Mouse (Mus musculus): ENCODE results near the gene Allc. TPM values are rescaled to one million over a fixed set of nuclear protein-coding genes. Genes with fewer than 3 reads are reported as not detected.

Gene Allc
- total and polyA plus RNA-seq, 3 experiments: 0.85 to 2.2 TPM; not detected in 1

DNA sequence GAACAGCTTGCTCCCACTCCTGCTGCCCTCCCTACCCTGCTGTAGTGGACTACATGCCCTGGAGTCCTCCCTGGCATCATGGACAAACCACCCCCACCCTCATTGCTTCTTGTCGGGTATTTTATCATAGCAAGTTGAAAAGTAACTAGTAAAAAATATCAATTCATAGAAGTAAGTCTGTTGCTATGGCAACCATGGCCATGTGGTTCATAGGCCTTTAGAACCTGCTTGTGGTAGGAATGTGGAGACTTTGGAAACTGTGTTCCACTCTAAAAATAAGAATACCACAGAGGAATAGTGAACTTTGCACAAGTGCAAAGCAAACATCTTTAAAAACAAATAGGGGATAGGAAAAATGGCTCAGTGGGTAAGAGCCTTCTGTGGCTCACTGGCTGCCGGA, 10.1 kb downstream of the Allc start:
- Histone ChIP-seq H3K27me3 (ENCODE audit: control insufficient read depth in 1 of 2, insufficient read depth in 2 of 2, low read length in 2 of 2) (no peaks in the 10 kb centered on the region), H3K36me3 (ENCODE audit: control insufficient read depth in 1 of 2, insufficient read depth in 2 of 2, low read length in 2 of 2) (peaks cover 0 to 11% of the 10 kb centered on the region in 2 experiments; a peak in 2 of 4 replicates), H3K4me3 (ENCODE audit: control insufficient read depth in 1 of 2, insufficient read depth in 1 of 2, low read depth in 2 of 2, low read length in 2 of 2) (no peak overlapping the region), H3K9me3 (replicated peaks; ENCODE audit: insufficient read depth, low read length) (no peaks in the 10 kb centered on the region), H3K79me2 (ENCODE audit: control insufficient read depth, insufficient read depth, low read length, poor library complexity) (no peaks in the 10 kb centered on the region), H3K4me1 (ENCODE audit: control insufficient read depth in 1 of 2, insufficient read depth in 2 of 2, low read length in 2 of 2) (peaks cover 4 to 17% of the 10 kb centered on the region in 2 experiments; a peak in 3 of 4 replicates), H3K27ac (ENCODE audit: control insufficient read depth, low read depth, low read length) (no peak overlapping the region), H3K9ac (ENCODE audit: control insufficient read depth, low read depth, low read length, poor library complexity, severe bottlenecking) (no peak overlapping the region)
- TF ChIP-seq TAL1 (IDR thresholded peaks at IDR 0.05; ENCODE audit: low read length) (no peak), MEF2A (IDR thresholded peaks at IDR 0.05; ENCODE audit: extremely low read depth, insufficient replicate concordance, low read depth, low read length, poor library complexity, severe bottlenecking) (no peak), TCF12 (IDR thresholded peaks at IDR 0.05; ENCODE audit: low read depth, low read length) (no peak), E2F4 (IDR thresholded peaks at IDR 0.05; ENCODE audit: borderline replicate concordance, low read depth, low read length) (no peak), ZKSCAN1 (IDR thresholded peaks at IDR 0.05; ENCODE audit: low read depth, low read length) (no peak), JUND (IDR thresholded peaks at IDR 0.05; ENCODE audit: low read depth, low read length) (no peak), ETS1 (IDR thresholded peaks at IDR 0.05; ENCODE audit: low read depth, low read length) (no peak), MXI1 (IDR thresholded peaks at IDR 0.05; ENCODE audit: low read depth, low read length) (no peak), MAZ (IDR thresholded peaks at IDR 0.05; ENCODE audit: low read depth, low read length) (no peak), CHD2 (IDR thresholded peaks at IDR 0.05; ENCODE audit: low read length) (no peak), MAFK (IDR thresholded peaks at IDR 0.05; ENCODE audit: borderline replicate concordance, low read depth, low read length) (no peak), RCOR1 (IDR thresholded peaks at IDR 0.05; ENCODE audit: low read depth, low read length) (no peak), RAD21 (IDR thresholded peaks at IDR 0.05; ENCODE audit: low read depth, low read length) (no peak), ELF1 (IDR thresholded peaks at IDR 0.05; ENCODE audit: low read depth, low read length) (no peak), UBTF (IDR thresholded peaks at IDR 0.05; ENCODE audit: borderline replicate concordance, insufficient read depth, low read depth, low read length) (no peak), GABPA (IDR thresholded peaks at IDR 0.05; ENCODE audit: low read depth, low read length) (no peak), POLR2AphosphoS2 (IDR thresholded peaks at IDR 0.05; ENCODE audit: low read length) (no peak), CHD1 (IDR thresholded peaks at IDR 0.05; ENCODE audit: low read depth, low read length) (no peak), USF1 (IDR thresholded peaks at IDR 0.05; ENCODE audit: low read depth, low read length) (no peak)
- no peak for DNase-seq (ENCODE audit: low read depth, low spot score)

DNA sequence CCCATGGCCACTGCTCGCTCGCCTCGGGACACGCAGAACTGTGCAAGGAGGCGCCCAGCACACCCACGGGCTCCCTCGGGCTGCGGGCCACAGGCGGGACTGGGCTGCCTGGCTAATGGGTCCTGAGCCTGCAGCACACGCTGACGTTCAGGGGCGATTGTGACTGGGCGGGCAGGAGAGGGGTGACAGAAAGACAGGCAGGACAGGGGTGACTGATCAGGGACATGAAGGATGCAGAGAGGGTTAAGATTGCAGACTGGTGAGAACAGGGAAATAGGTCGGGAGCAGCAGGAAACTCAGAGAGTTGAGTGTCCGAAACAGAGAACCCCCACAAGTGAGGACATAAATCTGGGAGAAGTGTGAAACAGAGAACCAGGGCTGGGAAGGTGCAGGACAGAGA, 30.0 kb downstream of the Allc start, which contains the start of gene Dcdc2c:
Dcdc2c (minus strand) TSS at position 101 of the 400 bp plus-strand sequence.
- Histone ChIP-seq H3K4me1 (ENCODE audit: control insufficient read depth in 1 of 2, insufficient read depth in 2 of 2, low read length in 2 of 2) (no peaks in the 10 kb centered on the region), H3K27ac (ENCODE audit: control insufficient read depth, low read depth, low read length) (no peak within 1 kb of the TSS), H3K4me3 (ENCODE audit: control insufficient read depth in 1 of 2, insufficient read depth in 1 of 2, low read depth in 2 of 2, low read length in 2 of 2) (no peak within 1 kb of the TSS), H3K9me3 (replicated peaks; ENCODE audit: insufficient read depth, low read length) (no peaks in the 10 kb centered on the region), H3K9ac (ENCODE audit: control insufficient read depth, low read depth, low read length, poor library complexity, severe bottlenecking) (no peak within 1 kb of the TSS), H3K36me3 (ENCODE audit: control insufficient read depth in 1 of 2, insufficient read depth in 2 of 2, low read length in 2 of 2) (no peaks in the 10 kb centered on the region), H3K27me3 (ENCODE audit: control insufficient read depth in 1 of 2, insufficient read depth in 2 of 2, low read length in 2 of 2) (no peaks in the 10 kb centered on the region), H3K79me2 (ENCODE audit: control insufficient read depth, insufficient read depth, low read length, poor library complexity) (no peaks in the 10 kb centered on the region)
- no peak for DNase-seq (ENCODE audit: low read depth, low spot score)
- TF ChIP-seq ZKSCAN1 (IDR thresholded peaks at IDR 0.05; ENCODE audit: low read depth, low read length) (no peak), GATA1 (IDR thresholded peaks at IDR 0.05; ENCODE audit: low read depth, low read length) (no peak), TCF12 (IDR thresholded peaks at IDR 0.05; ENCODE audit: low read depth, low read length) (no peak), POLR2AphosphoS2 (IDR thresholded peaks at IDR 0.05; ENCODE audit: low read length) (no peak), JUND (IDR thresholded peaks at IDR 0.05; ENCODE audit: low read depth, low read length) (no peak), BHLHE40 (IDR thresholded peaks at IDR 0.05; ENCODE audit: borderline replicate concordance, low read depth, low read length) (no peak), UBTF (IDR thresholded peaks at IDR 0.05; ENCODE audit: borderline replicate concordance, insufficient read depth, low read depth, low read length) (no peak), USF2 (IDR thresholded peaks at IDR 0.05; ENCODE audit: borderline replicate concordance in 1 of 2, insufficient read depth in 1 of 2, low read depth in 1 of 2, low read length in 2 of 2) (no peak), SIN3A (IDR thresholded peaks at IDR 0.05; ENCODE audit: low read length) (no peak), ETS1 (IDR thresholded peaks at IDR 0.05; ENCODE audit: low read depth, low read length) (no peak), CHD2 (IDR thresholded peaks at IDR 0.05; ENCODE audit: low read length) (no peak), MYB (IDR thresholded peaks at IDR 0.05; ENCODE audit: low read depth, low read length) (no peak), RCOR1 (IDR thresholded peaks at IDR 0.05; ENCODE audit: low read depth, low read length) (no peak), POLR2A (IDR thresholded peaks at IDR 0.05; ENCODE audit: control insufficient read depth in 1 of 2, insufficient read depth in 1 of 2, low read depth in 1 of 2, low read length in 2 of 2, poor library complexity in 1 of 2) (no peak), TAL1 (IDR thresholded peaks at IDR 0.05; ENCODE audit: low read length) (no peak)

All from MEL (cell line).